Mouse (Mus musculus): Measurements from ENCODE around the gene Nhsl2. TPM values are rescaled to one million over a fixed set of nuclear protein-coding genes. Genes with fewer than 3 reads are reported as not detected.
"Not testable (repeated sequence)": the region's sequence is repeated elsewhere in the genome, so short reads cannot be mapped to it uniquely, and the experiment has no call there.

Gene Nhsl2
- polyA plus RNA-seq (2012; rRNA removed) = 0.81 and 1.4 TPM in 2 replicates

DNA sequence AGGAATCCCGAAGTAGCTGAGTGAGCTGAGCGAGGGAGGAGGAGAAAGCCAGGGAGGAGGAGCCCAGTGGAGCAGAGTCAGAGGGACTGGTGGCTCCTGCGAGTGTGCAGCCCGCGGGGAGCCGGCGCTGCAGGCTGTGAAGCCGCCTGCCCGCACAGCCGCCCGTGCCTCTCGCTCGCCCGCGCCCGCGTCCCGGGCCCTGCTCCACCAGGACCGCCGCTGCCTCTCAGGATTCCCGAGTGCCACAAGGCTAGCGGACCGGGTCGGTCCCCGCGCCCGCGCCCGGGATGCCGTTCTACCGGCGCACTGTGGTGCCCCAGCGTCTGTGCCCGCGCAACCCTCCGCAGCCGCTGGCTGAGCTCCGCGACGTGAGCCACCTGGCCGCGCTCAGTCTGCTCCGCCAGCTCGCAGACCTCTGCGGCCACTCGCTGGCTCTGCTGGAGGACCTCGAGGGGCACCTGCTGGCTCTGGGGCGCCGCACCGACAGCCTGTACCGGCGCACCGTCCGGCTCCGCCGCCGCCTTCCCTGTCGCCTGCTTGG lies at the start of gene Nhsl2:
TSS of gene Nhsl2 (plus strand) at position 105 of the 541 bp plus-strand sequence.
- no peak for TF ChIP-seq CTCF (IDR thresholded peaks at IDR 0.05; ENCODE audit: borderline replicate concordance, control insufficient read depth, extremely low read depth, insufficient read depth, low read length, poor library complexity)
- TF ChIP-seq POLR2A (IDR thresholded peaks at IDR 0.05; ENCODE audit: control insufficient read depth, extremely low read depth, insufficient read depth, low read length, poor library complexity) = no peak
- WGBS = 3% methylated on average over 32 of the region's 58 CpGs
- Histone ChIP-seq H3K27me3 (ENCODE audit: control insufficient read depth, insufficient read depth, low read length) (peaks cover 9% of the 10 kb centered on the region; the same call in 1 of the 2 replicates), H3K27ac (ENCODE audit: control insufficient read depth, insufficient read depth, low read length) (no peak within 1 kb of the TSS), H3K4me1 (replicated peaks; ENCODE audit: control insufficient read depth, insufficient read depth, low read length) (peaks cover 11% of the 10 kb centered on the region), H3K4me3 (ENCODE audit: control insufficient read depth, insufficient read depth, low read length) (peak within 1 kb of the TSS; percentile 46), H3K36me3 (ENCODE audit: control insufficient read depth, insufficient read depth, low read length) (no peaks in the 10 kb centered on the region)
- no peak for DNase-seq

- Histone ChIP-seq H3K4me1 (replicated peaks; ENCODE audit: control insufficient read depth, insufficient read depth, low read length) (no peaks in the 10 kb centered on the region), H3K4me3 (ENCODE audit: control insufficient read depth, insufficient read depth, low read length) (no peak overlapping the region), H3K36me3 (ENCODE audit: control insufficient read depth, insufficient read depth, low read length) (no peaks in the 10 kb centered on the region), H3K27ac (ENCODE audit: control insufficient read depth, insufficient read depth, low read length) (no peak overlapping the region), H3K27me3 (ENCODE audit: control insufficient read depth, insufficient read depth, low read length) (no peaks in the 10 kb centered on the region)
- DNase-seq = peak; percentile 13
- TF ChIP-seq CTCF (IDR thresholded peaks at IDR 0.05; ENCODE audit: borderline replicate concordance, control insufficient read depth, extremely low read depth, insufficient read depth, low read length, poor library complexity) = no peak
- WGBS = 41% methylated on average over 2 of the region's 2 CpGs
Observed at GRCm38 (mm10) chrX:101805512-101805911, 43.7 kb upstream of the Nhsl2 start.

GRCm38 (mm10) chrX:101811750-101812149 lies 37.4 kb upstream of the Nhsl2 start:
- Histone ChIP-seq H3K4me3 (ENCODE audit: control insufficient read depth, insufficient read depth, low read length) (no peak overlapping the region), H3K36me3 (ENCODE audit: control insufficient read depth, insufficient read depth, low read length) (no peaks in the 10 kb centered on the region), H3K27ac (ENCODE audit: control insufficient read depth, insufficient read depth, low read length) (no peak overlapping the region), H3K27me3 (ENCODE audit: control insufficient read depth, insufficient read depth, low read length) (no peaks in the 10 kb centered on the region), H3K4me1 (replicated peaks; ENCODE audit: control insufficient read depth, insufficient read depth, low read length) (no peaks in the 10 kb centered on the region)
- TF ChIP-seq POLR2A (IDR thresholded peaks at IDR 0.05; ENCODE audit: control insufficient read depth, extremely low read depth, insufficient read depth, low read length, poor library complexity) (no peak), CTCF (IDR thresholded peaks at IDR 0.05; ENCODE audit: borderline replicate concordance, control insufficient read depth, extremely low read depth, insufficient read depth, low read length, poor library complexity) (no peak)
- DNase-seq = no peak
- WGBS = 21% methylated on average over 3 of the region's 3 CpGs

DNA sequence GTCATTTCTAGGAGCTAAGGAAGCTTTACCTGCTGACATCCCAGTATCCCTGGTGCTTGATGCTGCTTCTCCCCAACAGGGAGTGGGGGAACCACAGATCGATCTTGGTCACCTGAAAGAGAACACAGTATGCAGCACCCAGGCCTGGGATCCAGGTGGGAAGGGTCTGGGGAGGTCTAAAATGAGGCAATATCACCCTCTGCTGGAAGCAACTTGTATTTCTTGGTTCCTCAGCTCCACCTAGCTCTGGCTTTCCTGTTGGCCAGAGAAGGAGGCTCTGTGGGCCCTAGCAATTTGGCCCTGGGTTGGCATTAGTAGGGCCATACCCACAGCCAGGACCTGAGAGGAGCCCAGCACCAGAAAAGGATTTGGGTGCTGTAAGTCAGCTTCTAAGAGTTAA lies 30.0 kb upstream of the Nhsl2 start:
- Histone ChIP-seq H3K4me1 (replicated peaks; ENCODE audit: control insufficient read depth, insufficient read depth, low read length) (no peaks in the 10 kb centered on the region), H3K27me3 (ENCODE audit: control insufficient read depth, insufficient read depth, low read length) (no peaks in the 10 kb centered on the region), H3K27ac (ENCODE audit: control insufficient read depth, insufficient read depth, low read length) (no peak overlapping the region), H3K36me3 (ENCODE audit: control insufficient read depth, insufficient read depth, low read length) (no peaks in the 10 kb centered on the region), H3K4me3 (ENCODE audit: control insufficient read depth, insufficient read depth, low read length) (no peak overlapping the region)
- peak; percentile 10 for DNase-seq
- TF ChIP-seq CTCF (IDR thresholded peaks at IDR 0.05; ENCODE audit: borderline replicate concordance, control insufficient read depth, extremely low read depth, insufficient read depth, low read length, poor library complexity) (no peak), POLR2A (IDR thresholded peaks at IDR 0.05; ENCODE audit: control insufficient read depth, extremely low read depth, insufficient read depth, low read length, poor library complexity) (no peak)
- 47% methylated on average over 1 of the region's 1 CpGs for WGBS

- not testable (repeated sequence) for H3K27me3 ChIP-seq (ENCODE audit: control insufficient read depth, insufficient read depth, low read length); DNase-seq; H3K36me3 ChIP-seq (ENCODE audit: control insufficient read depth, insufficient read depth, low read length); H3K27ac ChIP-seq (ENCODE audit: control insufficient read depth, insufficient read depth, low read length); H3K4me1 ChIP-seq (replicated peaks; ENCODE audit: control insufficient read depth, insufficient read depth, low read length); H3K4me3 ChIP-seq (ENCODE audit: control insufficient read depth, insufficient read depth, low read length)
Observed at GRCm38 (mm10) chrX:101819980-101820379, 29.2 kb upstream of the Nhsl2 start.

GRCm38 (mm10) chrX:101847191-101847795 lies 1.9 kb upstream of the Nhsl2 start:
- Histone ChIP-seq H3K36me3 (ENCODE audit: control insufficient read depth, insufficient read depth, low read length) (no peaks in the 10 kb centered on the region), H3K4me3 (ENCODE audit: control insufficient read depth, insufficient read depth, low read length) (no peak overlapping the region), H3K27ac (ENCODE audit: control insufficient read depth, insufficient read depth, low read length) (no peak overlapping the region), H3K4me1 (replicated peaks; ENCODE audit: control insufficient read depth, insufficient read depth, low read length) (peaks cover 11% of the 10 kb centered on the region), H3K27me3 (ENCODE audit: control insufficient read depth, insufficient read depth, low read length) (peaks cover 9% of the 10 kb centered on the region; the same call in 1 of the 2 replicates)
- 96% methylated on average over 5 of the region's 5 CpGs for WGBS
- no peak for TF ChIP-seq CTCF (IDR thresholded peaks at IDR 0.05; ENCODE audit: borderline replicate concordance, control insufficient read depth, extremely low read depth, insufficient read depth, low read length, poor library complexity)
- no peak for TF ChIP-seq POLR2A (IDR thresholded peaks at IDR 0.05; ENCODE audit: control insufficient read depth, extremely low read depth, insufficient read depth, low read length, poor library complexity)
- no peak for DNase-seq
